Mouse (Mus musculus): ENCODE data around the gene Lrrc8c. TPM values are rescaled to one million over a fixed set of nuclear protein-coding genes. Genes with fewer than 3 reads are reported as not detected.

Gene Lrrc8c
- polyA plus RNA-seq, 1 experiment from 2014 or later = 10.2 TPM

GRCm38 (mm10) chr5:105566852-105567412 lies 47.7 kb downstream of the Lrrc8c start:
- no peaks in the 10 kb centered on the region for H3K27me3 ChIP-seq (ENCODE audit: insufficient read depth, poor library complexity, severe bottlenecking)
- no peak overlapping the region for H3K4me3 ChIP-seq
- no peaks in the 10 kb centered on the region for H3K9me3 ChIP-seq
- no peak overlapping the region for H3K27ac ChIP-seq
- DNase-seq (ENCODE audit: low spot score) = no peak
- no peaks in the 10 kb centered on the region for H3K36me3 ChIP-seq
- WGBS = 75% methylated on average over 7 of the region's 7 CpGs
- peaks cover 4% of the 10 kb centered on the region; the same call in 1 of the 2 replicates for H3K4me1 ChIP-seq (replicated peaks)

- Histone ChIP-seq H3K27me3 (ENCODE audit: insufficient read depth, poor library complexity, severe bottlenecking) (no peaks in the 10 kb centered on the region), H3K27ac (no peak overlapping the region), H3K4me3 (no peak overlapping the region), H3K4me1 (replicated peaks) (peaks cover 4% of the 10 kb centered on the region; the same call in 1 of the 2 replicates), H3K9me3 (no peaks in the 10 kb centered on the region), H3K36me3 (no peaks in the 10 kb centered on the region)
- no peak for DNase-seq (ENCODE audit: low spot score)
- 69% methylated on average over 6 of the region's 6 CpGs for WGBS
These were observed 49.0 kb downstream of the Lrrc8c start for GRCm38 (mm10) chr5:105568043-105568747.

GRCm38 (mm10) chr5:105569168-105569567 lies 50.0 kb downstream of the Lrrc8c start:
- Histone ChIP-seq H3K27me3 (ENCODE audit: insufficient read depth, poor library complexity, severe bottlenecking) (no peaks in the 10 kb centered on the region), H3K9me3 (no peaks in the 10 kb centered on the region), H3K4me1 (replicated peaks) (peaks cover 4% of the 10 kb centered on the region; the same call in 1 of the 2 replicates), H3K27ac (no peak overlapping the region), H3K4me3 (no peak overlapping the region), H3K36me3 (no peaks in the 10 kb centered on the region)
- no peak for DNase-seq (ENCODE audit: low spot score)
- WGBS = 92% methylated on average over 2 of the region's 2 CpGs

- no peak overlapping the region for H3K27ac ChIP-seq
- DNase-seq (ENCODE audit: low spot score) = no peak
- no peaks in the 10 kb centered on the region for H3K9me3 ChIP-seq
- H3K4me3 ChIP-seq = no peak overlapping the region
- no peaks in the 10 kb centered on the region for H3K36me3 ChIP-seq
- H3K27me3 ChIP-seq (ENCODE audit: insufficient read depth, poor library complexity, severe bottlenecking) = no peaks in the 10 kb centered on the region
- WGBS = 86% methylated on average over 5 of the region's 5 CpGs
- peaks cover 6% of the 10 kb centered on the region for H3K4me1 ChIP-seq (replicated peaks)
These were observed 53.0 kb downstream of the Lrrc8c start for GRCm38 (mm10) chr5:105572160-105572692.

GRCm38 (mm10) chr5:105572876-105573275 lies 53.7 kb downstream of the Lrrc8c start:
- no peak for DNase-seq (ENCODE audit: low spot score)
- Histone ChIP-seq H3K36me3 (no peaks in the 10 kb centered on the region), H3K4me3 (no peak overlapping the region), H3K27me3 (ENCODE audit: insufficient read depth, poor library complexity, severe bottlenecking) (no peaks in the 10 kb centered on the region), H3K27ac (no peak overlapping the region), H3K4me1 (replicated peaks) (peaks cover 6% of the 10 kb centered on the region), H3K9me3 (no peaks in the 10 kb centered on the region)
- 82% methylated on average over 7 of the region's 7 CpGs for WGBS

GRCm38 (mm10) chr5:105574835-105575234 lies 55.6 kb downstream of the Lrrc8c start:
- WGBS = 94% methylated on average over 5 of the region's 5 CpGs

GRCm38 (mm10) chr5:105575839-105576238 lies 56.7 kb downstream of the Lrrc8c start:
- Histone ChIP-seq H3K36me3 (0 out of 2 replicates have a peak, but pooled peaks cover 3% of the 10 kb centered on the region), H3K4me1 (replicated peaks) (peaks cover 6% of the 10 kb centered on the region), H3K27ac (peak overlapping the region; percentile 45), H3K27me3 (ENCODE audit: insufficient read depth, poor library complexity, severe bottlenecking) (no peaks in the 10 kb centered on the region), H3K4me3 (no peak overlapping the region), H3K9me3 (no peaks in the 10 kb centered on the region)
- WGBS = 76% methylated on average over 6 of the region's 6 CpGs
- DNase-seq (ENCODE audit: low spot score) = no peak

More at GRCm38 (mm10) chr5:105574835-105575234, 55.6 kb downstream of the Lrrc8c start:
- Histone ChIP-seq H3K27ac (no peak overlapping the region), H3K36me3 (0 out of 2 replicates have a peak, but pooled peaks cover 3% of the 10 kb centered on the region), H3K27me3 (ENCODE audit: insufficient read depth, poor library complexity, severe bottlenecking) (no peaks in the 10 kb centered on the region), H3K4me1 (replicated peaks) (peaks cover 6% of the 10 kb centered on the region), H3K4me3 (no peak overlapping the region), H3K9me3 (no peaks in the 10 kb centered on the region)
- no peak for DNase-seq (ENCODE audit: low spot score)

- no peaks in the 10 kb centered on the region for H3K27me3 ChIP-seq (ENCODE audit: insufficient read depth, poor library complexity, severe bottlenecking)
- no peak for DNase-seq (ENCODE audit: low spot score)
- H3K36me3 ChIP-seq = 0 out of 2 replicates have a peak, but pooled peaks cover 3% of the 10 kb centered on the region
- peaks cover 25% of the 10 kb centered on the region for H3K4me1 ChIP-seq (replicated peaks)
- no peak overlapping the region for H3K27ac ChIP-seq
- H3K4me3 ChIP-seq = no peak overlapping the region
- H3K9me3 ChIP-seq = no peaks in the 10 kb centered on the region
- WGBS = 91% methylated on average over 10 of the region's 10 CpGs
These were observed 61.7 kb downstream of the Lrrc8c start for GRCm38 (mm10) chr5:105580909-105581308.

- H3K4me3 ChIP-seq = no peak overlapping the region
- H3K9me3 ChIP-seq = no peaks in the 10 kb centered on the region
- no peaks in the 10 kb centered on the region for H3K36me3 ChIP-seq
- H3K4me1 ChIP-seq (replicated peaks) = peaks cover 42% of the 10 kb centered on the region
- peak overlapping the region; percentile 80 for H3K27ac ChIP-seq
- 56% methylated on average over 4 of the region's 4 CpGs for WGBS
- no peaks in the 10 kb centered on the region for H3K27me3 ChIP-seq (ENCODE audit: insufficient read depth, poor library complexity, severe bottlenecking)
- no peak for DNase-seq (ENCODE audit: low spot score)
These were observed 66.7 kb downstream of the Lrrc8c start for GRCm38 (mm10) chr5:105585929-105586328.

GRCm38 (mm10) chr5:105586655-105587054 lies 67.5 kb downstream of the Lrrc8c start:
- peak overlapping the region; percentile 80 for H3K27ac ChIP-seq
- no peaks in the 10 kb centered on the region for H3K9me3 ChIP-seq
- H3K4me3 ChIP-seq = no peak overlapping the region
- H3K27me3 ChIP-seq (ENCODE audit: insufficient read depth, poor library complexity, severe bottlenecking) = no peaks in the 10 kb centered on the region
- 65% methylated on average over 5 of the region's 5 CpGs for WGBS
- no peak for DNase-seq (ENCODE audit: low spot score)
- H3K36me3 ChIP-seq = no peaks in the 10 kb centered on the region
- H3K4me1 ChIP-seq (replicated peaks) = peaks cover 42% of the 10 kb centered on the region

GRCm38 (mm10) chr5:105587471-105587870 lies 68.3 kb downstream of the Lrrc8c start:
- WGBS = 76% methylated on average over 6 of the region's 6 CpGs
- no peak for DNase-seq (ENCODE audit: low spot score)

GRCm38 (mm10) chr5:105588683-105589082 lies 69.5 kb downstream of the Lrrc8c start:
- WGBS = 91% methylated on average over 4 of the region's 4 CpGs
- H3K27ac ChIP-seq = no peak overlapping the region
- DNase-seq (ENCODE audit: low spot score) = no peak
- H3K9me3 ChIP-seq = no peaks in the 10 kb centered on the region
- H3K4me3 ChIP-seq = no peak overlapping the region
- peaks cover 42% of the 10 kb centered on the region for H3K4me1 ChIP-seq (replicated peaks)
- no peaks in the 10 kb centered on the region for H3K36me3 ChIP-seq
- H3K27me3 ChIP-seq (ENCODE audit: insufficient read depth, poor library complexity, severe bottlenecking) = no peaks in the 10 kb centered on the region

More at GRCm38 (mm10) chr5:105587471-105587870, 68.3 kb downstream of the Lrrc8c start:
- no peak overlapping the region for H3K4me3 ChIP-seq
- no peaks in the 10 kb centered on the region for H3K27me3 ChIP-seq (ENCODE audit: insufficient read depth, poor library complexity, severe bottlenecking)
- H3K4me1 ChIP-seq (replicated peaks) = peaks cover 42% of the 10 kb centered on the region
- no peaks in the 10 kb centered on the region for H3K36me3 ChIP-seq
- H3K9me3 ChIP-seq = no peaks in the 10 kb centered on the region
- H3K27ac ChIP-seq = peak overlapping the region; percentile 80

- Histone ChIP-seq H3K27ac (no peak overlapping the region), H3K27me3 (ENCODE audit: insufficient read depth, poor library complexity, severe bottlenecking) (no peaks in the 10 kb centered on the region), H3K9me3 (no peaks in the 10 kb centered on the region), H3K4me3 (no peak overlapping the region), H3K4me1 (replicated peaks) (peaks cover 38% of the 10 kb centered on the region), H3K36me3 (no peaks in the 10 kb centered on the region)
- no peak for DNase-seq (ENCODE audit: low spot score)
- WGBS = 93% methylated on average over 3 of the region's 3 CpGs
These were observed 69.9 kb downstream of the Lrrc8c start for GRCm38 (mm10) chr5:105589119-105589518.
